Mouse (Mus musculus) heart, embryonic 10.5 days (tissue): ENCODE measurements around the gene Cct2. TPM values are rescaled to one million over a fixed set of nuclear protein-coding genes. Genes with fewer than 3 reads are reported as not detected.
A peak's percentile ranks its signal among the peaks of the same experiment; 100 is the strongest.

ENCODE experiments used
- DNase-seq: peaks from one replicate; pipeline ENCODE4 v3.0.0-alpha.2; 2017; ENCODE audit warnings: low spot score
- H3K27ac ChIP-seq: fragments of 300-500 bp; sonication (generic); 2 replicates; pipeline ENCODE4 v1.5.1; 2016; ENCODE audit warnings: mild to moderate bottlenecking
- H3K27me3 ChIP-seq: fragments of 300-500 bp; sonication (generic); 2 replicates; pipeline ENCODE4 v1.6.1; 2016; ENCODE audit warnings: mild to moderate bottlenecking; ENCODE audit not compliant: poor library complexity, insufficient read depth, severe bottlenecking
- H3K36me3 ChIP-seq: fragments of 300-500 bp; sonication (generic); 2 replicates; pipeline ENCODE4 v1.6.1; 2016; ENCODE audit warnings: mild to moderate bottlenecking, moderate library complexity
- H3K4me1 ChIP-seq: fragments of 300-500 bp; sonication (generic); 2 replicates; pipeline ENCODE4 v1.6.1; 2016; ENCODE audit warnings: mild to moderate bottlenecking
- H3K4me3 ChIP-seq: fragments of 300-500 bp; sonication (generic); 2 replicates; pipeline ENCODE4 v1.5.1; 2016; ENCODE audit warnings: mild to moderate bottlenecking, moderate library complexity
- H3K9me3 ChIP-seq: fragments of 300-500 bp; sonication (generic); 2 replicates; pipeline ENCODE4 v1.6.1; 2016; ENCODE audit warnings: mild to moderate bottlenecking, moderate library complexity
- WGBS: fragments of 180-500 bp; shearing (Covaris S2); methylation state at CpG from one replicate; pipeline ENCODE4 v1.1.7; 2016; 5-methylcytosine and 5-hydroxymethylcytosine counted together
- polyA plus RNA-seq: library from polyadenylated mRNA; unstranded; fragments of >200 nt; fragmentation: Nextera tagmentation; extraction: Ambion mirVana; gene quantifications from 2 replicates; pipeline ENCODE4 v1.2.1, GENCODE M21; 2016

Cct2 gene
- polyA plus RNA-seq, 1 experiment from 2014 or later = 292 TPM

GRCm38 (mm10) chr10:117089628-117090027, 26.0 kb upstream of the Cct2 start:
- peaks cover 50% of the 10 kb centered on the region for H3K36me3 ChIP-seq
- H3K27ac ChIP-seq = no peak overlapping the region
- H3K9me3 ChIP-seq = no peaks in the 10 kb centered on the region
- peaks cover 14% of the 10 kb centered on the region for H3K4me1 ChIP-seq
- no peaks in the 10 kb centered on the region for H3K27me3 ChIP-seq
- 85% methylated on average over 4 of the region's 4 CpGs for WGBS
- no peak for DNase-seq
- no peak overlapping the region for H3K4me3 ChIP-seq

GRCm38 (mm10) chr10:117081914-117082359, 18.3 kb upstream of the Cct2 start:
- no peaks in the 10 kb centered on the region for H3K27me3 ChIP-seq
- 83% methylated on average over 2 of the region's 2 CpGs for WGBS
- H3K9me3 ChIP-seq = no peaks in the 10 kb centered on the region
- no peak for DNase-seq
- H3K36me3 ChIP-seq = peaks cover 75% of the 10 kb centered on the region
- H3K4me1 ChIP-seq = peaks cover 7% of the 10 kb centered on the region; the same call in 1 of the 2 replicates
- H3K4me3 ChIP-seq = no peak overlapping the region
- peak overlapping the region; percentile 36; the same call in 1 of the 2 replicates for H3K27ac ChIP-seq

GRCm38 (mm10) chr10:117081326-117081725, 17.7 kb upstream of the Cct2 start:
- no peak overlapping the region for H3K27ac ChIP-seq
- 87% methylated on average over 4 of the region's 4 CpGs for WGBS
- no peaks in the 10 kb centered on the region for H3K9me3 ChIP-seq
- H3K4me1 ChIP-seq = peaks cover 7% of the 10 kb centered on the region; the same call in 1 of the 2 replicates
- DNase-seq = no peak
- no peak overlapping the region for H3K4me3 ChIP-seq
- no peaks in the 10 kb centered on the region for H3K27me3 ChIP-seq
- peaks cover 77% of the 10 kb centered on the region for H3K36me3 ChIP-seq

GRCm38 (mm10) chr10:117078284-117078683, 14.7 kb upstream of the Cct2 start:
- Histone ChIP-seq H3K4me3 (no peak overlapping the region), H3K27ac (no peak overlapping the region), H3K4me1 (peaks cover 13% of the 10 kb centered on the region), H3K9me3 (no peaks in the 10 kb centered on the region), H3K27me3 (no peaks in the 10 kb centered on the region), H3K36me3 (peaks cover 76% of the 10 kb centered on the region)
- 78% methylated on average over 6 of the region's 6 CpGs for WGBS
- DNase-seq = no peak

- Histone ChIP-seq H3K27ac (no peak overlapping the region), H3K4me3 (no peak overlapping the region), H3K36me3 (peaks cover 80% of the 10 kb centered on the region), H3K9me3 (no peaks in the 10 kb centered on the region), H3K27me3 (no peaks in the 10 kb centered on the region), H3K4me1 (peaks cover 12% of the 10 kb centered on the region)
- 77% methylated on average over 7 of the region's 7 CpGs for whole genome bisulfite sequencing
- no peak for DNase-seq
Measured at GRCm38 (mm10) chr10:117073176-117073575, 9.6 kb upstream of the Cct2 start.

- no peak overlapping the region for H3K4me3 ChIP-seq
- H3K9me3 ChIP-seq = no peaks in the 10 kb centered on the region
- WGBS = 83% methylated on average over 18 of the region's 18 CpGs
- no peak overlapping the region for H3K27ac ChIP-seq
- H3K36me3 ChIP-seq = peaks cover 71% of the 10 kb centered on the region
- H3K27me3 ChIP-seq = no peaks in the 10 kb centered on the region
- H3K4me1 ChIP-seq = peaks cover 12% of the 10 kb centered on the region
- no peak for DNase-seq
Measured at GRCm38 (mm10) chr10:117072191-117072888, 8.7 kb upstream of the Cct2 start.

- Histone ChIP-seq H3K27ac (no peak overlapping the region), H3K36me3 (peaks cover 46% of the 10 kb centered on the region), H3K4me3 (no peak overlapping the region), H3K27me3 (no peaks in the 10 kb centered on the region), H3K9me3 (no peaks in the 10 kb centered on the region), H3K4me1 (peaks cover 20% of the 10 kb centered on the region)
- no peak for DNase-seq
- 93% methylated on average over 3 of the region's 3 CpGs for WGBS
Measured at GRCm38 (mm10) chr10:117069109-117069508, 5.5 kb upstream of the Cct2 start.

GRCm38 (mm10) chr10:117064076-117064475, 462 bp upstream of the Cct2 start:
- H3K9me3 ChIP-seq = no peaks in the 10 kb centered on the region
- H3K36me3 ChIP-seq = peaks cover 34% of the 10 kb centered on the region
- no peak for DNase-seq
- 11% methylated on average over 7 of the region's 7 CpGs for WGBS
- peak overlapping the region; percentile 95 for H3K27ac ChIP-seq
- H3K4me1 ChIP-seq = peaks cover 11% of the 10 kb centered on the region; the same call in 1 of the 2 replicates
- no peaks in the 10 kb centered on the region for H3K27me3 ChIP-seq
- peak overlapping the region; percentile 94 for H3K4me3 ChIP-seq

- DNase-seq = no peak
- WGBS = 3% methylated on average over 15 of the region's 15 CpGs
- Histone ChIP-seq H3K27me3 (no peaks in the 10 kb centered on the region), H3K4me1 (peaks cover 11% of the 10 kb centered on the region; the same call in 1 of the 2 replicates), H3K27ac (peak overlapping the region; percentile 95), H3K36me3 (peaks cover 43% of the 10 kb centered on the region), H3K9me3 (no peaks in the 10 kb centered on the region), H3K4me3 (peak overlapping the region; percentile 94)
Measured at GRCm38 (mm10) chr10:117062894-117063253, 740 bp downstream of the Cct2 start.

GRCm38 (mm10) chr10:117055668-117056067, 7.9 kb downstream of the Cct2 start:
- 92% methylated on average over 4 of the region's 4 CpGs for WGBS
- Histone ChIP-seq H3K4me1 (no peaks in the 10 kb centered on the region), H3K27ac (no peak overlapping the region), H3K36me3 (peaks cover 100% of the 10 kb centered on the region), H3K9me3 (no peaks in the 10 kb centered on the region), H3K4me3 (no peak overlapping the region), H3K27me3 (no peaks in the 10 kb centered on the region)
- DNase-seq = no peak

GRCm38 (mm10) chr10:117049961-117050597, 13.5 kb downstream of the Cct2 start:
- WGBS = 63% methylated on average over 4 of the region's 4 CpGs
- Histone ChIP-seq H3K36me3 (peaks cover 71% of the 10 kb centered on the region), H3K9me3 (no peaks in the 10 kb centered on the region), H3K4me1 (peaks cover 19% of the 10 kb centered on the region), H3K27ac (no peak overlapping the region), H3K27me3 (no peaks in the 10 kb centered on the region), H3K4me3 (no peak overlapping the region)
- no peak for DNase-seq

GRCm38 (mm10) chr10:117049253-117049652, 14.4 kb downstream of the Cct2 start:
- H3K9me3 ChIP-seq = no peaks in the 10 kb centered on the region
- H3K4me3 ChIP-seq = peak overlapping the region; percentile 68; the same call in 1 of the 2 replicates
- H3K27me3 ChIP-seq = no peaks in the 10 kb centered on the region
- H3K27ac ChIP-seq = no peak overlapping the region
- peaks cover 63% of the 10 kb centered on the region for H3K36me3 ChIP-seq
- WGBS = 74% methylated on average over 4 of the region's 4 CpGs
- no peak for DNase-seq
- peaks cover 26% of the 10 kb centered on the region for H3K4me1 ChIP-seq
